Mouse (Mus musculus): ENCODE measurements around the gene 4930432M17Rik.

The 4930432M17Rik gene

DNA sequence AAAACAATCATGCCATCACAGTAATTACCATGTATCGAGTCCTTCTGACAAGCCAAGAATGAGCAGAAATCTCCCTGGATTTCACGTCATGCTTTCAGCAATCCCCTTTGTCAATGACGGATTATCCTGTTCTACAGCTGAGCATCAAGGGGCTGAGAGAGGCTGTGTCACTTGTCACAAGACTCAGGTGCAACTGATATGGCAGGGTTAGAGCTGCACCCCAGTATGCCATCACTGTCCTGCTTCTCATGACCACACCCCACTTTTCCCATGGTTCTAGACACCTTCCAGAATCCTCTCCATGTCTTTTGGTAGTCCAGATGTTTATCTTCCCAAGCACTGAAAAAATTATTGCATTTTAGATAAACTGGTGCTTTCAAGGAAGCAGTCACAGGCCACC, 8.9 kb downstream of the 4930432M17Rik start:
- no peak for DNase-seq

DNA sequence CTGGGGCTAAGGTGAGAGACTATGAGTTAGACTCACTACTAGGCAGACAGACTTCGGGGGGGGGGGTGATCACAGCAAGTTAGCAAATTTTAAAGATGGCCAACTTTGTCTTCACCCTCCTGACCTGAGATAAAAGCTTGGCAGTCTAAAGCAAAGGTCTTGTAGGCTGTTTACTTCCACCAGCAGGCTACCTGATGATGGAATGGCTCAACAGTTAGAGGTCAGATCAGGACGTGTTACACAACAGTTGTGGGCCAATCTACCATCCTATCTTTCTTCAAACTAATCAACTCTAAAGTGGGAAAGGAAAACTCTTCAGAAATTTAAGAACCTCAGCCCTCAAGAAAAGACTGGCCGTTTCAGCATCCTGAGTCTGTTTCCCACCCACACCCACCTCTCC, 9.6 kb downstream of the 4930432M17Rik start:
- no peak for DNase-seq

DNA sequence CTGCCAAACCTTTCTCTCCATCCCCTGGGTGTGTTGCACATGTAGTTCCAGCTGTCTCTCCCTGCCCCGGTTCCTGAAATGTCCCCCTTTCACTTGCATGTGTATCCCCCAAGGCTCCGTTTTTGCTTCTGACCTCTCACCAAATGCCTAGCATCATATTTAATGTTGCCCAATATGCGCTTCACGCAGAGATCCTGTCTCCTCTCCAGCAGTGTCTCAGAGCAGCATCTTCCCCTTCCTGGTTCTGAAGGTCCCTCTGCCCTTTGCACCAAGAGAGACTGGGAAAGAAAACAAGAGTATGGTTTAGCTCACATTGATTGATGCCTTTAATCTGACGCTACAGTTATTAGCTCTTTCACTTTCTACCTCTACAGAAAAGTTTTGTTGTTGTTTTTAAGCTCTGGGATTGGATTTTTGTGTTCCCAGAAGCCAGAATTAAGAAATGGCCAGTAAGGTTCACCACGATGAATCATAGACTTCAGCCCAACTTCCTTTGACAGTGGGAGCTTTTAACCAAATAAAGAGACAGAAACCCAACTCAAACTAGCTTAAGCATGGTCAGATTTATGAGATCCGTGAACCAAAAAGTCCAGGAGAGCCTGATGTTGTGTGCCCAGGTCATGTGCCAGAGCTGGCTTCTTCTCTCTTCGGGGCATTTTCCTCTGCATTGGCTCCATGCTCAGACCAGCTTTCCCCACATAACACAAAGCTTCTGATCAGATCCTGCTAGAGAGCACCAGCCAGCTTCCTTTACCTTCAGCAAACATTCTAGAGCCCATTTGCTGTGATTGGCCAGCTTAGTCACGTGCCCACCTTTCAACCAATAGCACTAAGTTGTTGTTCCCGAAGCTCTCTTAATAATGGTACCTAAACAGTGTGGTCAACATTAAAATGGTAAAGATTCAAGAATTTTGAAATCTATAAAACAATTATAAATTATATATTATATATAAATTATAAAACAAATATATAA, 12.2 kb downstream of the 4930432M17Rik start:
- DNase-seq, result no peak

DNA sequence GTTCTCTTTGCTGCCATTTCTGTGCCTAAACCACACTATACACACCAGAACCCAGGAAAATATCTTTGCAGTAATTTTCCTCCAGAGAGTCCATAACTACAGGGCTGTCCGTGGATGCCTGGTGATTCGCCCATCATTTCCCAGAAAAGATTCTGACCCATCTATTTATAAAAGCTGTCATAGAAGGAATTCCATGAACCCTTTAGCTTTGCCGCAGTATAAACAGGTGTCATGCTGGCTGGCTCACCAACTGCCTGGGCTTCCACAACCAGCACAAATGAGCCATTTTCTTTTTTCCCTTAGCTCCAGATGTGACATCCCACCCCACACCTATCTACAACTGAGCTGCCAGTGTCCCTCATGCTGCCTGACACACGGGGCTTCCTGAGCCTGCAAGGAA, 14.0 kb downstream of the 4930432M17Rik start:
- DNase-seq, result no peak

DNA sequence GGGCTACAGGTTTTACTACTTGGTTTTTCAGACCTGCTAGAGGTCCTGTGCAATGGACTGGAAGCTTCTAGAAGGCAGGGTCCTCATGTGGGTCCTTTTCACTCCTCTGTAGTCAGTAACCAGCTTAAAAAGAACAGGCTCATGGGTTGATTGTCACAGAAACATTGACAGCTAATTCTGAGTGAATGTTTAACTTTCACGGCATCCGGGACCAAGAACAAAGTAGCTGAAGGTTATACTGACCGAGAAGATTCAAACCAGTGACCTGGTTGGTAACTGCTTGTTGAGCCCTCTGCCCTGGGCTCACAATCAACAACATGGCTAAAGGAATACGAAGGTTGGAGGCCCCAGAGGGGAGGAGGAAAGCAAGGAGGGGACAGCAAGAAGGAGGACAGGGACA, 14.4 kb downstream of the 4930432M17Rik start:
- no peak for DNase-seq

DNA sequence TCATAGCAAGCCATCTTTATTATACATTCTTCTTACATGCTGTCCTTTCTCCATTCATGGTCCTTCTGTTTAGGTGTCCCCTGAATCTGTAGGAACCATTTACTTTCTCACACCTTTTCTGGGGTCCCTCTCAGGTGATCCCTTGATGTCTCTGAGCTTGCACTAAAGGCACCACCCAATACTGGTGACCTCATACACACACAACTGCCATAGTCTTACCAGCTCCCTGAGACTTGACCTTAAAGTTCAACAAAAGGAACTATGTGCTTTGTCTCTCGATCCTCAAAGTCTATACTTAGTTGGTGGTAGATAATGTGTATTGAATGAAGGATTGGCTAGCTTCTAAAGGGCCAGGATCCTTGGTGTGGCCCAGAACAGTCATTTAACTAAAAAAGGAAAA, 15.4 kb downstream of the 4930432M17Rik start:
- DNase-seq, result no peak

DNA sequence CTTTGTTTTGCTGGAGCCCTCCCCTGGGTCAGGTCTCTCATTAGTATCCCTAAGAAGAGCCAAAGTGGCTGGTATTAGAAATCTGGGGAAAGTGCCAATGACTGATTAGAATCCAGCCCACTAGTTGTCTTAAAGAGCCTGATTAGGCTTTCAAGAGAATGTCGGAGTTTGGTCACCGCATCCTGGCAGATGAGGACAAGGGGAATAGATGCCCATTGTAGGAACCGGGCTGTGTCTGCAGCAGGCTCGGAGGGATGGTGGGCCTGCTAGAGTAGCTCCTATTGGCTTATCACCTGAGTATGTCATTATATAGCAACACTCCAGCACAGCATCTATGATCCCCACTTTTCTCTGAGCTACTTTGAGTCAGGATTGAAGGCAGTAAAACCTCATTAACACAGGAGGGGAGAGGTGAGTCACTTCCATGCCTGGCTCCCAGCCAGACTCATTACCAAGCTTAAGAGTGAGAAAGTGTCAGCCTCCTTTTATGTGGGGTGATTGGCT, 15.9 kb downstream of the 4930432M17Rik start:
- no peak for DNase-seq

DNA sequence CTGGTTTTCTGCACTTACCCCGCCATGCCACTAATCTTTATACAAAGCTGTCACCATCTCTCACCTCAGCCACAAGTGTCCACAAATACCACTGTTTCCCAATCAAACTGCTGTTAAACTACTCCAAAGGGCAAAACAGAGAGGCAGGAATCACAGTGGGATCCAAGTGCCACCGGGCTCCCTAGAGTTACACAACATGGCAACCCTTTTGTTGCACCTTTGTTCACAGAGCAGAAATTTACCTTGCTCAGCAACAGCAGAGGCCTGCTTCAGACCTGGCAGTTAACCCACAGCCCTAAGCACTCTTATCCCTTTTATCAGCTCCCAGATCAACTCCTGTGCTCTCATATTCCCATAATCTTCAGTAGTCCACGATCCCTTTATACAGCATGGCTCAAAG, 17.2 kb downstream of the 4930432M17Rik start:
- no peak for DNase-seq

DNA sequence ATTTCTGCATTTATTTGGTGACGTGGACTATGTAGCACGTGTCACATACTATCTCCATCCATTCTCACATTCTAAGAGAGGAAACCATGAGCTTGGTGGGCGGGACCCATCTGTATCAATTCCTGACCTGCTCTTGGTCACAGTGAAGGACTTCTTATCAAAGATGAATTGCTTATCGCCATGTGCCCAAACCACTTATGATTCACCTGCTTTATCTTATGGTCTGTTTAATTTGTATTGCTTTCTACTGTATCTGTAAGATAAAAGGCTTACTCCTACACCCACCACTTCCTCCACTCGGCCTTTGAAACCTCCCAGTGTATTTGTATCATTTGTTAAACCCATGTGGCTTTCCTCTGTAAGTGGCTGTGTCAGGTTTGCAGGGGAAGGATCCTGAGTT, 18.5 kb downstream of the 4930432M17Rik start:
- no peak for DNase-seq

DNA sequence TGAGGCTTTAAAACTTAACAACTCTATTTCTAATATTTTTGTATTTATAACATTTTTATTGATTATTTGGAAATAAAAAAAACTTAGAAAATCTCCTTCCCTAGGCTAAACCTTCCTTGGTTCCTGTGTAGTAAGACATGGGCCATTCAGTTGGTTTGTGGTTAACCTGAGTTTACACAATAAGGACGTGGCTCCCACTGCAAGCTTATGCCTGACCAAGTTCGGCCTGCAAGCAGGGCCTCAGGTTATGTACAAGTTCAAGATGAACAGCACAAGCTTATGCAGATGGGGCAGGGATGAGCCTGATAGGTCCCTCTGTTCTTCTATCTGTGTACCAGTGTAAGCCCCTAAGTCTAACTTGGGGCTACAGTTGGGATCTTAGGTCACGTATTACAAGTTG, 19.1 kb downstream of the 4930432M17Rik start:
- no peak for DNase-seq

DNA sequence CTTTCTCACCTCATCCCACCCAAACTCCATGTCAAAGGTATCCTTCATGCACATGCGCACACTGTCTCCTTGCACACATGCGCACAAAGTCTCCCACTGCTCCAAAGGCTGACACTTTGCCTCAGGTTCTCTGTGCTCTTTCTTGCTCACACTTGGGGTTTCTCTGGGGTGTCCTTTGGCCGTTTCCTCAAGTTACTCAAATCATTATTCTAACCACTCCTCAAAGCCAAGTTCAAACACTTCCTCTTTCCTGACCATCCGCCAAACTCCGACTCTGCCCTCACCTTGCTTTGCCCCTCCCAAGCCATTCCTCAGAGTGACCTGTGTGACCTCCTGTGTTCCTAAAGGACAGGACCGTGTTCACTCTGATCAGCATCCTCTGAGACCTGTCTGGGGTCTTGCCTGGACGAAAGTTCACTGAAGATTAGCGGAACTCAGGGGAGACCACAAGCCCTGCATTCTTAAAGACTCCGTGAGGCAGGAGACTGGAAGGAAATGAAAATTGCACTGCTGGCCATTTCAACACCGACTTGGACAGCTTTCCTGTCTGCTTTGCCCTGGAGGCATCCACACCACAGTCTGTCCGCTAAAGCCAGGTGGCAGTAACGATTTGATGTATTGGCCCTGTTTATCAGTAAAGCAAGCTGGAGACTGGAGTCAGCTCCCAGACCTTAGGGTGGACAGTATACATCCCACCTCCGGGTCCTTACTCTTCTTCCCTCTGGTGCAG, 22.6 kb downstream of the 4930432M17Rik start:
- DNase-seq, result no peak

DNA sequence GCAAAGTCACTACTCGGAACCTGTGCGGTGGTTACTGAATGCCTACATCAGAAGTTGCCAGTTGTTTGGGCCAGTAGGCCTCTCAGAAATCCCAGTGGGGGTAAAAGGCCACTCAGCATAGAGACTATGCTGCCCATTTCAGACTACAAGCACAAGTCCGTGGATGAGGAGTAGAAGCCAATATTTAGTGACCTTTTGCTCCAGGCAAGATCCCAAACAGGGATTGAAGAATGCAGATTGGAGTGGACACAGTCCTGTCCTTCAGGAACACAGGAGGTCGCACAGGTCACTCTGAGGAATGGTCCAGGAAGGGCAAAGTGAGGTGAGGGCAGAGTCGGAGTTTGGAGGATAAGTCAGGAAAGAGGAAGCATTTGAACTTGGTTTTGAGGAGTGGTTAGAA, 23.2 kb downstream of the 4930432M17Rik start:
- no peak for DNase-seq

DNA sequence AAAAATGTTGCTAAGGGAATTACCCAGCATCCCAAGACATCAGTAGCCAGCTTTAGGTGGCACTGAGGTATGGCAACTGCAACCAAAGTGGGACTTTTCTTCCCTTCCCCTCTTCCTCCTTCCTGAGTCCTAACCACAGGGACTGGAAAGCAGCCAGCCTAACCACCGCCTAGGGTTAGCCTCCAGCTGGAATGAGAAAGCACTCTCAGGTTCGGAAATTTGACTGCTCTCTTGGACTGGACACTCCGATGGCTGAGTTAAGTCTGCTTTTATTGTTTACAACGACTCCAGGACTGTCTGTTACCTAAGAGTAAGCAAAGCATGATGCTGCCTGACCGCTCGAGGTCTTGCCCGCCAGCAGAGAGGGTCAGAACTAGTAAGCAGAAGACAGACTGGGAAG, 26.6 kb downstream of the 4930432M17Rik start:
- no peak for DNase-seq

DNA sequence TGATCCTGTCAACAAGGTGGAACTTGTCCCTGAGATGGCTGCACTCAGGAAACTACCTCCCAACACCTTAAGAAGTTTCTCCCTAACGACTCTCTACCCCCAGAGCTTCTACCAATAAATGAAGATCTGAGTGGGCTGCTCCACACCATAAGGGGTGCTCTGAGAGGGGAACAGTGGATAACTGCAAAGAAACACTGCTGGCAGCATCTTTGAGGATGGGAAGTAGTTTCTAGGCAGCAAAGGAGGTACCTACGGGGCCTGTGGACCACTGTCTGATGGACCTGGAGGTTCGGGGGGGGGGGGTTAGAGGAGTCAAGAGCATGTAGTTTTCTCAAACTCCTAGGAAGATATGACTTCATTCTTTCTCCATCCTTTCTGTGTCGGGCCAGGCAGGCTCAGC, 28.8 kb downstream of the 4930432M17Rik start:
- DNase-seq, result no peak

DNA sequence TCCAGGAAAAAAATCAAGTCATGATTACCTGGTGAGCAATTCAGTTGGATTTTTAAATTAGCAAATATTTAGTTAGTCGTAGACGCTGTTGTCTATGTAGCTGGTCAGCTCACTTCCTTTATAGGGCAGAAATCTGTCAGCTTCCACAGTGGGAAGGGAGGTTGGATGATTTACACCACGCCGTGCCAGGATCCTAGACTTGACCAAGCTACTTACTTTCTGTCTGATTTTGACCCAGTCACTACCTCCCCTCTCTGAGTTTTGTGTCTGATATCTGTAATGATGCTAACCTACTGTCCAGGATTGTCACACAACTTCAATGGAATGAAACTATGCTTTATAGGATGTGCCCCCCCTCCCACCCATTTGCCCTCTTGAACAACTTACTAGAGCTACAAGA, 29.3 kb downstream of the 4930432M17Rik start:
- DNase-seq, result no peak

DNA sequence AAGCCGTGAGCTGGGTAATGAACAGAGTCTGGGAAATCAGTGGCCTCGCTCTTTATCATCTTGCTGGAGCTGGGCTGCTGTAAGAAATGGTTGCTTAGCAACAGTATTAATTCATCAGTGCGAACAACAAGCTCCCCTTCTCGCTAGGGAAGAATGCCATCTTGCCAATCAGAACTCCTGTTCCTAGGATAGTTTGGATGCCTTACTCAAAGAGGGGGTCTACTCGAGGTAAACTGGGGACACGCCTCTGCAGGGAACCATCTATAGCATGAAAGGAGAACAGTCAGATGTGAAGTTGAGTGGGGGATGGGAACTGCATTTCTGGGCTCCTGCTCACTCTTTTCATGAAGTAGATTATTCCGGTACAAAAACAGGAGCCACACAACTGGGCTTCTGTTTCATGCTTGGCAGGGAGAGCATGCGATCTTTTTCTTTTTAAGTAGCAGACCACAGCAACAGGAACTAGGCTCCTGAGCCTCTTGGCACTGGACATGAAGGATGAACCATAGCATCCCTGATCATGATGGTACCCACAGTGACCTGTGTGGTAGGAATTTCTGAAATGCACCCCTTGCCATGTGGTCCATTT, 29.9 kb downstream of the 4930432M17Rik start:
- no peak for DNase-seq

DNA sequence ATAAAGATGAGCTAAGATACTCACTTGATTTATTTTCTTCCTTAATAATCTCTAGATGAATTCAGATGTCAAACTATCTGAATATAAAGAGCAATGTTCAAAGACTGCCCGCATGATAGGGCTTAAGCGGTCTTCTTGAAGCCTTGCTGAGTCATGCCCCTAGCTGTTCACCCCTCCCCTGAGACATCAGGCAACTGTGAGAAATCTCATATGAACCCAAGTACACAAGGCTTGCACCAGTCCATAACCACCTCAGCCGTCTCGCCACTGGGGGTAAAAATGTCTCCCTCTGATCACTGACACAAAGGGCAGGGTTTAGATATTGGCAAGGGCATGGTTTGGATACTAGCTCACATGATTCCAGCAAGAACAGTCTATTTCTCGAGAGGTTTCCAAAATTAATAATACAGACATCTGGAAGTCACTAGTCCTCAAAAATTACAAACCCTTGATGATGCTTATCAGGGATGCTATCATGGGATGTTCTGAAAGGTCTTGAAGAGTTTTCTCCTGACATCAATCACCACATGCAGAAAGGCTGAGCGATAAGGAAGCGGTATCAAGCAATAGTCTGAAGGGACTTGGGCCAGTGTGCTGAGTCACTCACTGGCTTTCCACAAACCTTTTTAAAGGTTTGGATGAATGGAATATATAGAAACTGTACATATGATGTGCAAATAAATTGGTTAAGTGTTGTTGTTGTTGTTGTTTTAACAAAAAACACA, 32.8 kb downstream of the 4930432M17Rik start:
- DNase-seq, result no peak

DNA sequence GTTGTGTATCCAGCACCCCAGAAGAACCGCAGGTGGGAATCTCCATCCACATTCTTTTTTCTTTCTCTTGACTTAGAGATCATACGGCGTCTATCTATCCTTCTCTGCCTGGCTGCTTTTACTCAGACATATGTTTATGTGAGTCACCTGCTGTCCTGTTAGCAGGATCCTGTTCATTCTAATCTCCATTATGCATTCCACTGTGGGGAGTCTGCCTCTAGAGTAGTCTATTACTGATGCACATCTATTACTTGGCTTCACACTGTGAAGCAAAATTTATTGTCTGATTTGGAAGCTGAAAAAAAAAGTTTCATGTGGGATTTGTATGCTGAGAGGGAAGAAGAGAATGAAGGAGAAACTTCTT, 33.3 kb downstream of the 4930432M17Rik start:
- DNase-seq, result no peak

DNA sequence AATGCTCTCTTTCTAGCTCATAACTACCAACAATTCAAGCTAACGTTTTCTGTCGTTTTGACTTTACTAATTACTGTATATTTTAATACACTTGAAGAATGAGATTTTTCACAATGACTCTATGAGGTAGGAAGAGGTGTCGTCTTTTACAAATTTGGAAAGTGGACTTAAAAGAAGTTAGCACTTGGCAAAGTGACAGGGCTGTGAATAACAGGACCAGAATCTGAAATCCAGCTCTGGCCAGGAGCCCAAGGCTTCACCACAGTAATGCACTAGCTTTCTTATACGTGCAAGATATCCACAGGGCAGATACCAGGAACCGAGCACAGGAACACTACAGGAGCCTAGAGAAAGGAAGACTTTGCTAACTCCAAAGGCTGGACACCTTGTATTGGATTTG, 35.5 kb downstream of the 4930432M17Rik start:
- DNase-seq, result no peak

DNA sequence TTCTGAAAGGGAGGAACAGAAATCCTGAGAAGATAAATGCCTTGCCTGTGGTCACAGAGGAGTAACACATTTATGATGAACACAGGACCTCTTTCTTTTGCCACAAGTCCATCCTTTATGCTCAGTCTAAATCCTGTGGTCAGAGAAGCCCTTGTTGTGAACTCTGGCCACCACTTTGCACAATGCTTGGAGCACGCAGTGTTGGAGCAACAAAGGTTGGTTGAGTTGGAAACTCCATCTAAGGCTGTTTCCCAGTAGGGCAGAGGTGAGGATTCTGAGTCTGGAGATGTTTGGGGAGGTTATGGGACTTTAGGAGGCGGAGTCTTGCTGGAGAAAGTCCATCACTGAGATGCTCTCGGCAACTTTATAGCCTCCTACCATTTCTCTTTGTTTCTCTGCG, 36.5 kb downstream of the 4930432M17Rik start:
- DNase-seq, result no peak

DNA sequence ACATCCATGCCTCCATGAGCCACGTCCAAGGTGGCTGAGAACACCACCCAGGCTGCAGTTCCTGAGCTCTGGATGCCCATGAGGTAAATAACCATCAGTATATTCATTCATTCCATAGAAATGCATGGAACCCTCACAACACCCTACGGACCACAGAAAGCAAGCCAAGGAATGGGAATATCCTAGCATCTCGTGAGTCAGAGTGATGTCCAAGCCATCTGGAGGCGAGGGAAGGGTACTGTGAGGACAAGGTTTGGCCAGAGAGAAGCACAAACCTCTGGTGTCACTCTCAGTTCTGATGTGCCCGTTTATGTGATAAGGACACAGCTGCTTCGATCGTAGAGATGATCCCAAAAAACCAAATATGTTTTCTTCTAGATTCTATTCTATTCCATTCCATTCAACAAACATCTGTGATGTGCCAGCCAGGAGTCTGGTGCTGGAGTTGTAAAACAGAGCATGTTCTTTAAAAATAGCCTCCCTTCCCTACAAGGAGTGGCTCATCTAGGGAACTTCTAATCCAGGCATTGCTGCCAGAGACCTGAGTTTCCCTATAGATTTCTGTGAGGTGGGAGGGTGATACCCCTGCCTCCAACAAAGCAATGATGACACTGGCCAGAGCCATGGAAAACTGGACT, 40.5 kb downstream of the 4930432M17Rik start:
- no peak for DNase-seq

DNA sequence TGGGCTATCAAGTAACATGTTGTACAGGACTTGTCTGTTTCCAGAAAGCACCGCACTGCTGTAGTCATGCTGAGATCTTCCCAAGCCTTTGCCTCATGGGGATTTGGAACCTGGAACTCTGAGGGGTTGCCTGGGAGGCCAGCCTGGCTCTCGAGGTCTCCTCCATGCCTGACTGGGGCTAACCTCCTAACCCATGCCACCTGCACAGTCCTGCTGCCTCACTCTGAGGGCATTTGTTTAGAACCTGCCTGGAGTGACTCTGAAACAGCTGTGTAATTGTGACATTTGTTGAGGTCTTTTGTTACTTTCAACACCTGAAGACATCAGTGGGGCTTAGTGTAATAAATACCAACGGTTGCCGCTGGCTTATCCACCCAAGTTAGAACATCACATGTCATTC, 41.7 kb downstream of the 4930432M17Rik start:
- DNase-seq, result no peak

Data from cerebellum, adult 8-10 months (tissue).